Mouse (Mus musculus) layer of hippocampus, postnatal 25 days (tissue): ENCODE measurements around the gene 4930404N11Rik. TPM values are rescaled to one million over a fixed set of nuclear protein-coding genes. Genes with fewer than 3 reads are reported as not detected.

ENCODE experiments used
- DNase-seq, 2 experiments: peaks; one replicate each; pipeline ENCODE4 v3.0.0; 2022; ENCODE audit warnings: mixed read lengths in 2 of 2, low spot score in 1 of 2; ENCODE audit errors: extremely low spot score in 1 of 2
- total RNA-seq, 2 experiments: library from RNA; stranded (reverse); gene quantifications; 2 replicates each; pipeline ENCODE4 v1.2.3; 2021

The 4930404N11Rik gene
- total RNA-seq, 2 experiments from 2014 or later = 1.1 to 1.2 TPM

DNA sequence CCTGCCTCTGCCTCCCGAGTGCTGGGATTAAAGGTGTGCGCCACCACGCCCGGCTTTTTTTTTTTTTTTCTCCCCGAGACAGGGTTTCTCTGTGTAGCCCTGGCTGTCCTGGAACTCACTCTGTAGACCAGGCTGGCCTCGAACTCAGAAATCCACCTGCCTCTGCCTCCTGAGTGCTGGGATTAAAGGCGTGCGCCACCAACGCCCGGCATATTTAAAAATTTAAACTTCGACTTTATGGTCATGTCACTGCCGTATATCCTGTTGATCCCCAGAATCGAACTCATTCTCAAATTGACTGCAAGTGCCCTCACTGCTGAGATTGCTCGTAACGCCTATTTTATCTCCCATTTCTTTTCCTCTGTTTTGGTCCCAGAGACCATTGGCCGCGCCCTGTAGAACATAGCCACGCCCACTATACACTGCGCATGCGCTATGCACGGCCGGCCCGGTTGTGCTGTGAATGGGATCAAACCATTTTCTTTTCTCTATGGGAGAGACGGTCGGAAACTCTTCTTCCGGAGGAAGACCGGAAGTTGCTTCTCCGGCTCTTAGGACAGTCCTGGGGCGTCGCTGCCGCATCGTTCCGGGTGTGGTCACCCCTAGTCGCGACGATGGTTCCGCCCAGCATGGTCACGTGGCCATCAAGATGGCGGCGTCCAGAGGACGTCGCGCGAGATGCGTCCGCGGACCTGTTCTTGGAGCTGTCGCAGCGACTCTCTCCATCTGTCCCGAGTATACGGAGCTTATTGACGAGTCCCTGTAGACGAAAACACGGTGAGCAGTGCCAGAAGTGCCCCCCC lies 18.4 kb upstream of the 4930404N11Rik start, which contains the start of the genes Dohh and Gm48551:
Gene Dohh, plus strand, starts transcription at position 627 of the 803 bp plus-strand sequence.
Gene Gm48551, plus strand, starts transcription at position 665 of the 803 bp plus-strand sequence.
- DNase-seq = peak; percentile 94 to 99

DNA sequence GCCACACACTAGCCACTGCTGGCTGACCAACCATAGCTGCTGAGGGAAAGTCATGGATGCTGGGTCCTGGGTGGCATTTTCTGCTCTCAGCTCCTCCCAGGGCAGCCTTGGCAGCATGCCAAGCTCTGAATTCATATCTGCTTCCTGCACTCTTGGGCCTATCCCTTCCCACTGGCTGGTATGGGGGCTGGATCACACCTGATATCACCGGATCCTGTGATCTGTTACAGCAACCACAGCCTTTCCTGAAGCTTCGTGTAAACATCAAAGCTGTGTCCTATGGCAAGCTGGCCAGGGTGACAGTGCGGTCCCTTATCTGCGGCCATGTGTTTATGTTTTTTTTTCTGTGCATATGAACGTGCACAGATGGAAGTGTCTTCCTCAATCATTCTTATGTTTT lies 16.4 kb upstream of the 4930404N11Rik start:
- no peak for DNase-seq

DNA sequence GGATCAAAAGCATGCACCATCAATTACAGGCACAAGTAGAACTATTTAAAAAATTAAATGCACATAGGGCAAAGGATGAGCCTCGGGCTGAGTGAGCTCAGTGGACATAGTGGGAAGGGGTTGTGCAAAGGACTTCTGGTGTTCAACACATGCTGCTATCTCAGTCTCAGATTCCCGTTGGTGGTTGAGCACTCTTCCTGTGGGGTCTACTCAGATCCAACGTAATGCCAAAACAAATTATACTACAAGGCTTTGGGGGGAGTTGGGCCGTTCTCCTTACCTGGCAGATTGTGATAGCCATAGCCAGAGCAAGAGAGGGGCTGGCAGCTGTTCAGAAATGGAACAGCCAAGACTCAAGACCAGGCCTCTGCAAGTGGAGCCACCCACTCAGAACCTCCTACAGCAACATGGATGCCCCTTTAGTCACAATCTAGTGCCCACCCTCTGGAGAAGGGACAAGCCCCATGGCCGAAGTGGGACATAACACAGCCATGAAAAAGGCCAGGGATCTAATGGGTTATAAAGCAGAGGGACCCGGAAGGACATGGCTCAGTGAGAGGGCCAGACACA lies 14.3 kb upstream of the 4930404N11Rik start:
- DNase-seq = no peak

DNA sequence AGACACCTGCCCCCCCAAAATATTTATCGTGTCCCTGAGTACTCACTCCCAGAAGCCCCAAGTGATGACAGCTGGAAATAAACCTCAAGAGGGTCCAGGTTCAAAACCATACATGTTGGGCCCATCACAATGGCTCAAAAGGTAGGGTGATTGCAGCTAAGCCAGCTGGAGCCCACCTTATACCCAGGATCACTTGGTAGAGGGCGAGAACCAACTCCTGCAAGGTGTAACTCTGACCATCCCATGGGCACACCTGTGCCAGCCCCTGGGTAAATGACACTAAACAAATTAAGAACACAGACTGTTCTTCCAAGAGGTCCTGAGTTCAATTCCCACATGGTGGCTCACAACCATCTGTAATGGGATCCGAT lies 13.6 kb upstream of the 4930404N11Rik start:
- DNase-seq = no peak

- DNase-seq = peak; percentile 99
These were observed 13.1 kb upstream of the 4930404N11Rik start for GRCm38 (mm10) chr10:81378553-81379182.

GRCm38 (mm10) chr10:81377793-81378552 lies 12.4 kb upstream of the 4930404N11Rik start, which contains the start of gene Fzr1:
TSS of gene Fzr1 (minus strand) at chr10:81378516.
- DNase-seq = no peak

DNA sequence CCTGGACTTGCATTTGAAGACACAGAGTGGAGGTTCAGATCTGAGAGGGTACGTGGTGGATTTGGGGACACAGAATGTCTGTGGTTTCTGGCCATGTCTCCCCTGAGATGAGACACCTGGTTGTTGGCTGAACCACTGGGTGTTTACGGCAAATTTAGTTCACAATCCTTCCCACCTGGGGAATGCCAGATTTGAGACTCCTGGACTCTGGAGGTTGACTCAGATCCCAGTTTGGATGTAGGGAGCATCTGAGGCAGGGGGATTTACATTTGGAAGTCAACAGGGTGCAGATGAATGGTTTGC lies 11.7 kb upstream of the 4930404N11Rik start:
- no peak for DNase-seq

DNA sequence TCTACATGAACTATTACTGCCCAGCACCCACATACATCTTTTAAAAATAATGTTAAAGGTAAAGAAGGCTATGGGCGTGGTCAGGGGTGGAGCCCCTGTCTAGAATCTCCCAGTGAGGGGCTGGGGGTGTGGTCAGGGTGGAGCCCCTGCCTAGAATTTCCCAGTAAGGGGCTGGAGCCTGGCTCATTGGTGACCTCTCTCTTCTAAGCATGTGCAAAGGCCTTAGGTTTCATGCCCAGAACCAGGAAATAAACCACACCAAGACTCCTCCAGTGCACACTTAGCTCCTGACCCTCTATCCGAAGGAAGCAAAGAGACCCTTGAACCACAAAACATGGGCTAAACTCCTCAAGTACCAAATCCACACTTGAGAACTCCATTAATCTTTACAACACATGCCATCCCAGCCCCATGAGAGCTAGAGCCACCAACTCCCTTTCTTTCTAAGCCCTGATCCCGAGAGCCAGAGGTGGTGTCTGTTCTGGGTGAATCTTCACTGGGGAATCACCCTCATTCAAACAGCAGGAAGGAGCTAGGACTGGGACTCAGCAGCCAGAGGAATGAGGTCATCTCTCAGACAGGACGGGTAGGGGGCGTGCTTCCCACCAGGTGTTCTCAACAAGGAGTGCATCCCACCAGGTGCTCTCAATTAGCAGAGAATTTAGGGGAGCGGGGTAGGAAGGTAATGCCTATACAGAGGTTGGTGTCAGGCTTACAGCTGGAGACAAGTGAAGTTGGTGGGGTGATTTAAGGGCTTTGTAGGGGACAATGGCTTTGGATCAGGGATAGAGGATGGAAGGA lies 11.1 kb upstream of the 4930404N11Rik start:
- DNase-seq = no peak

DNA sequence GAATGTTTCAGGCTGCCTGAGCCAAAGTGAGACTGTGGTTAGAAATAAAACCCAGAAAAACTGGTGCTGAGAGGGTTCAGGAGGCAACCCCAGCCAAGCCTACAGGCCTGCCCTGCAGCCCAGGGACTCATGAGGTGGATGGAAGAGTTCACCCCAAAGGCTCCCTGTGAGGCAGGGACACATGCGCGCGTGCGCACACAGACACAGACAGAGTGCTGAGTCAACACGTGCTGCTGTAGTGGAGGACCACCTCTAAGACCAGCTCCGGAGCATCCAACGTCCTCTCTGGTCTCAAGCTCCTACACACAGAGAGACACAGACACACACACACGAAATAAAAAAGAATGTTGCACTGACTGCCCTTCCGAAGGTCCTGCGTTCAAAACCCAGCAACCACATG lies 9.7 kb upstream of the 4930404N11Rik start:
- DNase-seq = no peak

DNA sequence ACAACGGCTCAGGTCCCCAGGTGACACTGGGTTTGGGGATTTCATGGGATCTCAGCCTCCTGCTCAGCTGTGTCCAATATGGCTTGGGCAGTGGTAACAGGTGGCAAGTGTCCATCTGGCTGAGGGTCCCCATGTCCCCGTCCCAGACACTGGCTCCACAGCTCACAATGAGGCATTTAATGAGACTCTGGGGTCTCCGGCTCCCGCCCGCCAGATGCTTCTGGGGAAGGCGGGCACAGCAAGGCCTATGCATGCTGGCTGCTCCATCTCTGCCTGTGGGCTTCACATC lies 1.5 kb upstream of the 4930404N11Rik start:
- DNase-seq = no peak

DNA sequence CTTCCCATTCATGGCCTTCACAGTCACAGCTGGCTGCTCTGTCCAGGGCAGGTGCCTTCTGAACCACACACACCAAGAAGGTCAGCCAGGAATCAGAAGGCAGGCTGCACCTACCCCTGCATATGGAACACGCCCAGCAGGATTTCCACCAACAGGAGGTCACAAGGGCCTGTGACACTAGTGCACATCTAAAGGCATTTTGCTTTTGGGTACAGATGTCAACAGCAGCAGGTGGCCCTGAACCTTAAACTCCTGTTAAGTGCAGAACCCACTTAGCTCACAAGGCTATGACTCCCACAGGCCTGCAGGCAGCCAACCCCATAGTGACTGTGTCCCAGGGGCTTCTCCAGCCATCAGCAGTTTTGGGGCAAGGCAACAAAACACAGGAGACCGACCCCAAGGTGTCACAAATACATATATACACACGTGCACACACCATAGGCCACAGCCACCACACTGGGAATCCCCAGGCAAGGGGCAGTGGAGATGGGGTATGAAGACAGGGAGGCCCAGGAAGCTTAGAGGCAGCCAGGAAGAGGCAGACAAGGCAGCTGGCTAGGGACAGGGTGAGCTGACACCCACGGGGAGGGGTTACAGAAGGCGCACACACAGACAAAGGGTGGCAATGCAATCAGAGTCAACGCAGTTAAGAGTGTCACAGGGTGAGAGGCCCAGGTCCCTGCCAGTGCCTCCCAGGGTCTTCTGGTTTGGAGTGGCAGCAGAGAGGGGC lies 1.0 kb upstream of the 4930404N11Rik start:
- no peak for DNase-seq

GRCm38 (mm10) chr10:81365073-81365472 lies 543 bp downstream of the 4930404N11Rik start:
- DNase-seq = no peak

- no peak for DNase-seq
These were observed 950 bp downstream of the 4930404N11Rik start for GRCm38 (mm10) chr10:81364666-81365065.

GRCm38 (mm10) chr10:81363436-81364346 lies 1.9 kb downstream of the 4930404N11Rik start:
- no peak for DNase-seq

DNA sequence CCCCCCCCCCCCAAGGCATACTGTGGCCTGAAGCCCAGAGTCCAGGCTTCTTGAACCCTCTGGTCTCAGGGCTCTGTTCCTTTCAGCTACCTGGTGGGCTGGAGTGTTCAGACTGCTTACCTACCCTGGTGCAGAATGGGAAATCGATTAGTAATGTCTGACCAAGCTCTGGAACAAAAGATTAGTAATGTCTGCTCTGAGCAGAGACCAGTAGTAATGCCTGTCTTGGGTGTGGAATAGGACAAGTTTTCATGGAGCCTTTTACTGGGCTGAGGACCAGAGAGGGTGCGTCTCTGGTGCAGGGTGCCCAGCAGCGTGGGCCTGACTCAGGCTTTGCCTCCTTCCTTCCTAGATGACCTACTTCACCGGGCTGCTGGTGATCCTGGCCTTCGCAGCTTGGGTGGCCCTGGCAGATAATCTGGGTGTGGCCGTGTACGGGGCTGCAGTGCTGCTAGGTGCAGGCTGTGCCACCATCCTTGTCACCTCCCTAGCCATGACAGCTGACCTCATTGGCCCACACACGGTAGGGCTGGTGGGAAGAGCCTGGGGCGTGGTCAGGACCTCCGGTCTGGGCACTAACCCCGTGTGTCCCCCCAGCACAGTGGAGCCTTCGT lies 3.2 kb downstream of the 4930404N11Rik start:
- no peak for DNase-seq

DNA sequence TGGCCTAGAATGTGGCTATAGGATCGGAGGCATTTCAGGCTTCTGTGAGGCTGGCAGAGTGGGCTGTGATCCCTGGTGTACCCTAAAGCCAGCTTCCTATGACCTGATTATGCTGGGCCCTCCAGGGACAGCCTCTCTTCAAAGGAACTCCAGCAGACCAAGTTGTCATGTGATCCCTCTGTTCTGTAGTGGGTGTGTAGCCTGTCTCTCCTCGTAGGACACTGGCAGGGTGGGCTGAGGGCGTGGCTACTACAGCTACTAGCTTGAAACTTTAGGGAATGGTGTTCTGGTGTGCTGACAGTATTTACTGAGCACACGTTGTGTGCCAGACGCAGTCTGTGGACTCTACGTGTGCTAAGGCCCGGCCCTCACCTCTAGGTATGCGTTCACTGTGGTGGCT lies 4.9 kb downstream of the 4930404N11Rik start:
- no peak for DNase-seq

- DNase-seq = no peak
These were observed 6.8 kb downstream of the 4930404N11Rik start for GRCm38 (mm10) chr10:81358841-81359240.

- DNase-seq = no peak
These were observed 7.4 kb downstream of the 4930404N11Rik start for GRCm38 (mm10) chr10:81358209-81358608.
